Mouse (Mus musculus): ENCODE data around the gene Krtap4-8.
A peak's percentile ranks its signal among the peaks of the same experiment; 100 is the strongest.
"Not testable (repeated sequence)": the region's sequence is repeated elsewhere in the genome, so short reads cannot be mapped to it uniquely, and the experiment has no call there.

Krtap4-8 gene

DNA sequence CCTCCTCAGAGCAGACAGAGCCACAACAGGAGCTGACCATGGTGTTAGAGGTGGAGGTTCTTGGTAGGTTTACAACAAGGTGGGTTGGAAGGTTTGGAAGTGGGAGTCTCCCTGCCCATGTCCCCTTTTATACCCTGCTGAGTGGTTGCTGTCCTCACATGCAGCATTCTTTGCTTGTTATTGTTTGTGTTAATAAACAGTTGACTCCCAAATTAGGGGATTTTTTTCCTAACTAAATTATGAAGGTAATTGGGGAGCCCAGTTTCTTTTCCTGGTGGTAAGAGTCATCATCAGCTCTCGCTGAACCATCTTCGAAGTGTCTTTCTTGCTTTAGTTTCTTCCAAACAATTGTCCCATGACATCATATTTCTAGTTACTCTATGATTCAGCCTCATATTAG lies at the start of gene Krtap4-8:
Gene Krtap4-8 (minus strand): TSS at position 101 of the 400 bp plus-strand sequence.
- DNase-seq = no peak

DNA sequence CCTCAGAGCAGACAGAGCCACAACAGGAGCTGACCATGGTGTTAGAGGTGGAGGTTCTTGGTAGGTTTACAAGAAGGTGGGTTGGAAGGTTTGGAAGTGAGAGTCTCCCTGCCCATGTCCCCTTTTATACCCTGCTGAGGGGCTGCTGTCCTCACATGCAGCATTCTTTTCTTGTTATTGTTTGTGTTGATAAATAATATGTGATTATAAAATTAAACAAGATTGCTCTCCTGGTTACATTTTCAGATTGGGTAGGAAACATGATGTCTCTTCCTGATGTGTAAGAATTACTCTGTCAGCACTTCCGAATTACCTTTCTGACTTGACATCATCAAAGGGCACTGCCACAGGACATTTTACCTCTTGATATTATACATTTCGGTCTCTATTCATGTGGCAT lies 35.1 kb upstream of the Krtap4-8 start, which contains the start of gene Gm11564:
Gene Gm11564 (minus strand): TSS at position 101 of the 400 bp plus-strand sequence.
- not testable (repeated sequence) for DNase-seq

DNA sequence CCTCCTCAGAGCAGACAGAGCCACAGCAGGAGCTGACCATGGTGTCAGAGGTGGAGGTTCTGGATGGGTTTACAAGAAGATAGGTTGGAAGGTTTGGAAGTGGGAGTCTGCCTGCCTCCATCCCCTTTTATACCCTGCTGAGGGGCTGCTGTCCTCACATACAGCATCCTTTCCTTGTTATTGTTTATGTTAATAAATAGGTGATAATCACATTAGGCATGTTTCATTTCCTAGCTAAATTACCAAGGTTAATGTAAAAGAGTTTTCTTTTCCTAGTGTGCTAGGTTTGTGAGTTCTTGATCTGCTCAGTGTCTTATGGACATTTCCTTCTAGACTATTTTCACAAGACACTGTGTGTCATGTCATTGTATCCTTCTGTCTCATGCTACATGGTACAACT lies 29.3 kb upstream of the Krtap4-8 start, which contains the start of gene Krtap4-13:
Gene Krtap4-13 (minus strand): TSS at position 101 of the 400 bp plus-strand sequence.
- DNase-seq = not testable (repeated sequence)

DNA sequence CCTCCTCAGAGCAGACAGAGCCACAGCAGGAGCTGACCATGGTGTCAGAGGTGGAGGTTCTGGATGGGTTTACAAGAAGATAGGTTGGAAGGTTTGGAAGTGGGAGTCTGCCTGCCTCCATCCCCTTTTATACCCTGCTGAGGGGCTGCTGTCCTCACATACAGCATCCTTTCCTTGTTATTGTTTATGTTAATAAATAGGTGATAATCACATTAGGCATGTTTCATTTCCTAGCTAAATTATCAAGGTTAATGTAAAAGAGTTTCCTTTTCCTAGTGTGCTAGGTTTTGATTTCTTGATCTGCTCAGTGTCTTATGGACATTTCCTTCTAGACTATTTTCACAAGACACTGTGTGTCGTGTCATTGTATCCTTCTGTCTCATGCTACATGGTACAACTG lies 23.8 kb upstream of the Krtap4-8 start, which contains the start of gene Gm11554:
Gene Gm11554 (minus strand): TSS at position 101 of the 400 bp plus-strand sequence.
- DNase-seq = not testable (repeated sequence)

DNA sequence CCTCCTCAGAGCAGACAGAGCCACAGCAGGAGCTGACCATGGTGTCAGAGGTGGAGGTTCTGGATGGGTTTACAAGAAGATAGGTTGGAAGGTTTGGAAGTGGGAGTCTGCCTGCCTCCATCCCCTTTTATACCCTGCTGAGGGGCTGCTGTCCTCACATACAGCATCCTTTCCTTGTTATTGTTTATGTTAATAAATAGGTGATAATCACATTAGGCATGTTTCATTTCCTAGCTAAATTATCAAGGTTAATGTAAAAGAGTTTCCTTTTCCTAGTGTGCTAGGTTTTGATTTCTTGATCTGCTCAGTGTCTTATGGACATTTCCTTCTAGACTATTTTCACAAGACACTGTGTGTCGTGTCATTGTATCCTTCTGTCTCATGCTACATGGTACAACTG lies 18.3 kb upstream of the Krtap4-8 start, which contains the start of gene Gm11569:
Gene Gm11569 (minus strand): TSS at position 101 of the 400 bp plus-strand sequence.
- DNase-seq = not testable (repeated sequence)

DNA sequence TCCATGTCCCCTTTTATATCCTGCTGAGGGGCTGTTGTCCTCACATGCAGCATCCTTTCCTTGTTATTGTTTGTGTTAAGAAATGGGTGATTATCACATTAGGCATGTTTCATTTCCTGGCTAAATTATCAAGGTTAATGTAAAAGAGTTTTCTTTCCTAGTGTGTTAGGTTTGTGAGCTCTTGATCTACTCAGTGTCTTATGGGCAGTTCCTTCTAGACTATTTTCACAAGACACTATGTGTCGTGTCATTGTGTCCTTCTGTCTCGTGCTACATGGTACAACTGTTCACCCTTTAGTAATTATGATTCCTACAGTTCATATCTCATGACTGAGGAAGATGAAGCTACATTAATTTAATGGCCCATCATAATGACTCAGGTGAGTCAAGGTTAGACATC lies 12.9 kb upstream of the Krtap4-8 start, which contains the start of gene Gm11596:
Gene Gm11596 (minus strand): TSS at position 101 of the 400 bp plus-strand sequence.
- no peak for DNase-seq

DNA sequence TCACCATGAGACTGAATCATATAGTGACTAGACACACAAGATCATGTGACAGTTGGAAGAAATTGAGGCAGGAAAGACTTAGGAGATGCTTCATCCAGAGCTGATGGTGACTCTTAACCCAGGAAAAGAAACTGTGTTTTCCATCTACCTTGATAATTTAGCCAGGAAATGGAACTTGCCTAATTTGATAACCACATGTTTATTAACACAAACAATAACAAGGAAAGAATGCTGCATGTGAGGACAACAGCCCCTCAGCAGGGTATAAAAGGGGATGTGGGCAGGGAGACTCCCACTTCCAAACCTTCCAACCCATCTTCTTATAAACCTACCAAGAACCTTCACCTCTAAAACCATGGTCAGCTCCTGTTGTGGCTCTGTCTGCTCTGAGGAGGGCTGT lies 4.4 kb upstream of the Krtap4-8 start, which contains the start of gene Krtap4-9:
Gene Krtap4-9 (plus strand): TSS at position 301 of the 400 bp plus-strand sequence.
- DNase-seq = not testable (repeated sequence)

DNA sequence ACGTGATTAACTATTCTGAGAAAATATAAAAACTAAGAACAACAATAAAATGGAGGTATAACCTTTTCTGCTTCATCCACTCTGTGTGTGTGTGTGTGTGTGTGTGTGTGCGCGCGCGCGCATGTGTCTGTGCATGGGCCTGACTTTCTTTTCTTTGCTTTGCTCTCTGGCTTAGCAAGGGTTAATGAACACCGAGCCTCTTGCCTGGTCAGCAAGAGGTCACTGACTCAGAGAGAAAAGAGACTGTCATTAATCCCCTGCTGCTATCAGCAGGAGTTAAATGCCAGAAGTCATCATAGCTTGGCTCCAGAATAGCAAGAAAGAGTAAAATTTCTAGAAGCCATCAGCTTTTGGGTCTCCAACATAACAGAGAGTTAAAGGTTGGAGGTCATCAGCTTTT lies 2.1 kb downstream of the Krtap4-8 start:
- peak; percentile 53 for DNase-seq

DNA sequence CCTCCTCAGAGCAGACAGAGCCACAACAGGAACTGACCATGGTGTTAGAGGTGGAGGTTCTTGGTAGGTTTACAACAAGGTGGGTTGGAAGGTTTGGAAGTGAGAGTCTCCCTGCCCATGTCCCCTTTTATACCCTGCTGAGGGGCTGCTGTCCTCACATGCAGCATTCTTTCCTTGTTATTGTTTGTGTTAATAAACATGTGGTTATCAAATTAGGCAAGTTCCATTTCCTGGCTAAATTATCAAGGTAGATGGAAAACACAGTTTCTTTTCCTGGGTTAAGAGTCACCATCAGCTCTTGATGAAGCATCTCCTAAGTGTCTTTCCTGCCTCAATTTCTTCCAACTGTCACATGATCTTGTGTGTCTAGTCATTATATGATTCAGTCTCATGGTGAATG lies 7.7 kb downstream of the Krtap4-8 start, which contains the start of gene Gm11595:
Gene Gm11595 (minus strand): TSS at position 101 of the 400 bp plus-strand sequence.
- not testable (repeated sequence) for DNase-seq

DNA sequence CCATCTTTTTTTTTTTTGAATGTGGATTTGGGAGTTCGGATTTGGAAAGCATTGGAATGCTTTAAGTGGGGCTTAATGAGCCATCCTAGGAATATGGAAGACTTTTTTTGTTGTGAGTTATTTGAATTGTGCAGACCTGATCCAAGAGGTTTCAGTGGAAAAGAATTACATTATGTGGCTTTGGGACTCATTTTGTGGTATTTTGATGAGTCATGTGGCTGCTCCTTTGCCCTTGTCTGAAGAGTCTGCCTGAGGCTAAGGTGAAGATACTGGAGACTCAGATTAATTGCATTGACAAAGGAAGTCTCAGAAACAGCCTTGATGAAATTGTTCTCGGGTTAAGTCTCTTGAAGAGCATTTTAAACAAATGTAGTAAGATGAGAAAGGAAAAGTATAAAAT lies 12.1 kb downstream of the Krtap4-8 start:
- DNase-seq = no peak

DNA sequence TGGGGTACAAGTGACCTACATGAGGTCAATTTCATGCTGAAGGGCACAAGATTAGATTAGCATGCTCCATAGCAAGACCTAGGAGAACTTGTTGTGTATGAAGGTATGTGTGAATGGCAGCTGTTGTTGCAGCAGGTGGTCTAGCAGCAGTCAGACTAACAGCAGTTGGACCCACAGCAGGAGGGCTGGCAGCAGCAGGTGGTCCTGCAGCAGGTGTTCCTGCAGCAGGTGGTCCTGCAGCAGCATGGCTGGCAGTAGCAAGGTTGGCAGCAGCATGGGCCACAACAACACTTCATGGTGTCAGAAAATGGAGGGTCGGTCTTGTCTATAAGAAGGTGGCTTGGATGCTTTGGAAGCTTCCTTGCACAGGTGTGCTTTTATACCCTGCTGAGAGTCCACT lies 21.6 kb downstream of the Krtap4-8 start:
- DNase-seq = no peak

DNA sequence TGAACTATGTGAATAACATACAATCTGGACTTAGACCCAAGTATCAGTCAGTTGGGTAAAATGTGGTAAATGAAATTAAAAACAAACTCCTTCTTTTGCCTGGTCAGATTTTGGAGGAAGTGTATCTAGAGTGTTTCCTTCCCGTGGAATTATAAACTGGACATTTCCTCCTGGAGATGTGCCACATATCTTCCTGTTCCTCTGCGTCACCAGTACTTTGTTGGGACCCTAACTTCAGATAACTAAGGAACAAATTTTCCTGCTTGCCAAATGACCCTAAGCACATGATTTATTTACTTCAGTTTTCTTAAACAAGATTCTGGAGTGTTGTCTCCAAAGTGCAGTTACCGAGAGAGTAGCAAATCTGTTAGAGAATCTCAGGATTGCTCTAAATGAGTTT lies 36.5 kb downstream of the Krtap4-8 start:
- no peak for DNase-seq

DNA sequence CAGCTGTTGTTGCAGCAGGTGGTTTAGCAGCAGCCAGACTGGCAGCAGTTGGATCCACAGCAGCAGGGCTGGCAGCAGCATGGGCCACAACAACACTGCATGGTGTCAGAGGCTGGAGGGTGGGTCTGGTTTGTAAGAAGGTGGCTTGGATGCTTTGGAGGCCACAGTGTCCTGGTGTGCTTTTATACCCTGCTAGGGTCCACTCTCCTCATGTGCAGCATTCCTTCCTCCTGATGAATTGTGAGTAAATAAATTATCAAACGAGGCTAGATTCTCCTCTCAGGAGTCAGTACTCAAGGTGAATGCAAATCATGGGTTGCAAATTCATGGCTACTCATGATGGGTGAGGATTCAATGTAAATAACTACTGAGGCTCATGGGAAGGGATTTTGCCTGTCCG lies 46.3 kb downstream of the Krtap4-8 start, which contains the start of gene Gm14180:
Gene Gm14180 (minus strand): TSS at position 101 of the 400 bp plus-strand sequence.
- no peak for DNase-seq
